In genomic region chr1:167689262-167690137, GRCm38 (mm10) we compare ENCODE assay signal across 7 mouse cellular contexts. TPM values are rescaled to one million over a fixed set of nuclear protein-coding genes. Genes with fewer than 3 reads are reported as not detected.
DNase-seq lines count a peak whose midpoint lies in the region; ATAC-seq and TF ChIP-seq lines count a peak whose summit lies in the region.

No protein-coding gene starts in this region.

- H3K4me3 ChIP-seq in testis, adult 2 months (ENCODE audit: control insufficient read depth, low read depth, low read length), result peak overlapping the region; percentile 57; the same call in 1 of the 2 replicates
- H3K4me3 ChIP-seq in liver, embryonic 15.5 days (replicated peaks), result peak overlapping the region; percentile 29; the same call in 1 of the 2 replicates

- H3K4me1 ChIP-seq in testis, adult 2 months (ENCODE audit: control insufficient read depth, insufficient read depth, low read length), result no peaks in the 10 kb centered on the region; the same call in 1 of the 2 replicates
- H3K4me1 ChIP-seq in liver, embryonic 15.5 days (replicated peaks), result peaks cover 4% of the 10 kb centered on the region; the same call in 1 of the 2 replicates

- H3K27me3 ChIP-seq in testis, adult 2 months (ENCODE audit: control insufficient read depth, insufficient read depth, low read length), result peaks cover 2% of the 10 kb centered on the region; the same call in 1 of the 2 replicates
- H3K27me3 ChIP-seq in liver, embryonic 15.5 days, result peaks cover 87% of the 10 kb centered on the region

- peak overlapping the region; percentile 54 for H3K4me2 ChIP-seq in liver, embryonic 15.5 days

- TF ChIP-seq POLR2A in testis, adult 2 months (IDR thresholded peaks at IDR 0.05; ENCODE audit: control insufficient read depth, low read depth, low read length), result no peak

- no peak for TF ChIP-seq CTCF in testis, adult 2 months (IDR thresholded peaks at IDR 0.05; ENCODE audit: control insufficient read depth, insufficient read depth, insufficient replicate concordance, low read depth, low read length)

- 3% methylated on average over 36 of the region's 36 CpGs for WGBS in liver, embryonic 15.5 days (ENCODE audit: insufficient replicate concordance)

- no peak overlapping the region for H3K27ac ChIP-seq in testis, adult 2 months (ENCODE audit: control insufficient read depth, insufficient read depth, low read depth, low read length)
- H3K27ac ChIP-seq in liver, embryonic 15.5 days (replicated peaks), result no peak overlapping the region

- H3K9me3 ChIP-seq in liver, embryonic 15.5 days (replicated peaks), result no peaks in the 10 kb centered on the region

- H3K9ac ChIP-seq in liver, embryonic 15.5 days, result no peak overlapping the region

- ATAC-seq in granulocyte monocyte progenitor cell, adult 5-6 weeks (replicated peaks; ENCODE audit: poor library complexity, severe bottlenecking), result 0 out of 2 replicates have a peak, but pooled peaks have one; percentile 10
- ATAC-seq in liver, embryonic 15.5 days (ENCODE audit: insufficient read depth), result no peak
- no peak for ATAC-seq in frontal cortex, adult (ENCODE audit: low TSS enrichment)

- H3K36me3 ChIP-seq in testis, adult 2 months (ENCODE audit: control insufficient read depth, insufficient read depth, low read length), result no peaks in the 10 kb centered on the region
- no peaks in the 10 kb centered on the region for H3K36me3 ChIP-seq in liver, embryonic 15.5 days (replicated peaks)

- DNase-seq in testis, postnatal 10 days (ENCODE audit: low spot score), result no peak
- no peak for DNase-seq in layer of hippocampus, postnatal 14 days (ENCODE audit: low spot score in 2 of 2)
- no peak for DNase-seq in cerebellum, adult 8-10 months

RNA-seq across cellular contexts. Expression of gene Lmx1a, which starts 0.5 kb away (rescaled TPM):
- 0.06 TPM in 1 of 2 replicates, not detected in the other for polyA plus RNA-seq in testis, adult 2 months (2012; rRNA removed)
- total RNA-seq in granulocyte monocyte progenitor cell, adult 5-6 weeks (2014; fragmentation: Nextera tagmentation), result not detected in 2 replicates
- not detected in 2 replicates for total RNA-seq in granulocyte monocyte progenitor cell, adult 5-6 weeks (2017)
- 0.07 and 0.09 TPM in 2 replicates for polyA plus RNA-seq in liver, embryonic 15.5 days (2015; fragmentation: Nextera tagmentation; extraction: Ambion mirVana)
- 1 to 10 TPM in 1 of 2 experiments, under 1 TPM in 1; 0.31 to 1.3 TPM for total RNA-seq in layer of hippocampus, postnatal 14 days (2021)
